Mouse (Mus musculus): ENCODE measurements around the gene Baz1a. TPM values are rescaled to one million over a fixed set of nuclear protein-coding genes. Genes with fewer than 3 reads are reported as not detected.

Gene Baz1a
- total and polyA plus RNA-seq, 3 experiments = 41.7 to 95.0 (median 56.0) TPM

- Histone ChIP-seq H3K4me1 (ENCODE audit: control insufficient read depth in 1 of 2, insufficient read depth in 2 of 2) (peaks cover 0 to 2% of the 10 kb centered on the region in 2 experiments; a peak in 1 of 4 replicates), H3K4me3 (replicated peaks in 1 of 3; ENCODE audit: low read depth in 2 of 3, low read length in 2 of 3, poor library complexity in 1 of 3) (no peak overlapping the region), H3K79me2 (replicated peaks; ENCODE audit: control insufficient read depth, extremely low read depth, insufficient read depth, poor library complexity, severe bottlenecking) (no peaks in the 10 kb centered on the region), H3K9ac (ENCODE audit: insufficient read depth, low read depth) (no peak overlapping the region), H3K36me3 (replicated peaks in 1 of 2; ENCODE audit: control insufficient read depth in 1 of 2, insufficient read depth in 1 of 2, low read length in 1 of 2) (peaks cover 11 to 56% of the 10 kb centered on the region in 2 experiments), H3K9me3 (replicated peaks; ENCODE audit: low read length) (no peaks in the 10 kb centered on the region), H3K27me3 (replicated peaks) (no peaks in the 10 kb centered on the region), H3K27ac (ENCODE audit: insufficient read depth, low read depth) (no peak overlapping the region), H3K4me2 (ENCODE audit: insufficient read depth, low read depth, poor library complexity, severe bottlenecking) (no peak overlapping the region)
- DNase-seq (ENCODE audit: extremely low read depth) = no peak
- in situ Hi-C loops (cut with MboI; ENCODE audit: low pct_ligation_motif_present, low pct_unique_long_range_greater_than_20kb, low sequenced_read_pairs) (no loop called here), dilution Hi-C loops (cut with MboI; ENCODE audit: extremely low pct_ligation_motif_present, extremely low pct_unique_long_range_greater_than_20kb, low sequenced_read_pairs) (no loop called here)
- TF ChIP-seq USF1 (IDR thresholded peaks at IDR 0.05; ENCODE audit: low read depth, low read length) (no peak), JUND (conservative IDR thresholded peaks at IDR 0.05; ENCODE audit: low read depth, low read length) (no peak), KAT2A (IDR thresholded peaks at IDR 0.05; ENCODE audit: insufficient replicate concordance, low read length) (no peak), POLR2AphosphoS2 (IDR thresholded peaks at IDR 0.05; ENCODE audit: low read depth, low read length) (no peak), BHLHE40 (IDR thresholded peaks at IDR 0.05; ENCODE audit: low read depth, low read length) (no peak), TCF12 (IDR thresholded peaks at IDR 0.05; ENCODE audit: low read depth, low read length) (no peak), ETS1 (conservative IDR thresholded peaks at IDR 0.05; ENCODE audit: low read depth, low read length) (no peak), MAFK (IDR thresholded peaks at IDR 0.05; ENCODE audit: insufficient replicate concordance, low read length) (no peak), ZMIZ1 (IDR thresholded peaks at IDR 0.05; ENCODE audit: low read depth, low read length) (no peak), HCFC1 (IDR thresholded peaks at IDR 0.05; ENCODE audit: low read depth, low read length) (no peak), RCOR1 (conservative IDR thresholded peaks at IDR 0.05; ENCODE audit: low read depth, low read length) (no peak), EP300 (IDR thresholded peaks at IDR 0.05; ENCODE audit: low read length) (no peak), ZKSCAN1 (IDR thresholded peaks at IDR 0.05; ENCODE audit: borderline replicate concordance, low read depth, low read length) (no peak), NELFE (IDR thresholded peaks at IDR 0.05; ENCODE audit: low read depth, low read length) (no peak), MYC (IDR thresholded peaks at IDR 0.05; ENCODE audit: low read depth, low read length) (no peak), IRF4 (IDR thresholded peaks at IDR 0.05; ENCODE audit: low read depth, low read length) (no peak), SMC3 (IDR thresholded peaks at IDR 0.05; ENCODE audit: low read depth, low read length) (no peak), CTCF (conservative IDR thresholded peaks at IDR 0.05 in 1 of 2, IDR thresholded peaks at IDR 0.05 in 1 of 2; ENCODE audit: low read depth in 2 of 2, low read length in 2 of 2) (no peak), E2F4 (IDR thresholded peaks at IDR 0.05; ENCODE audit: insufficient replicate concordance, low read depth, low read length) (no peak), TBP (conservative IDR thresholded peaks at IDR 0.05; ENCODE audit: low read depth, low read length) (no peak)
Observed at GRCm38 (mm10) chr12:55056703-55057102, 42.6 kb upstream of the Baz1a start.

GRCm38 (mm10) chr12:55054551-55055241 is 40.5 kb upstream of the Baz1a start:
- dilution Hi-C loops (cut with MboI; ENCODE audit: extremely low pct_ligation_motif_present, extremely low pct_unique_long_range_greater_than_20kb, low sequenced_read_pairs) = no loop called here
- Histone ChIP-seq H3K4me3 (replicated peaks in 1 of 3; ENCODE audit: low read depth in 2 of 3, low read length in 2 of 3, poor library complexity in 1 of 3) (no peak overlapping the region), H3K9ac (ENCODE audit: insufficient read depth, low read depth) (no peak overlapping the region), H3K27me3 (replicated peaks) (no peaks in the 10 kb centered on the region), H3K4me1 (ENCODE audit: control insufficient read depth in 1 of 2, insufficient read depth in 2 of 2) (peaks cover 4 to 19% of the 10 kb centered on the region in 2 experiments), H3K27ac (ENCODE audit: insufficient read depth, low read depth) (no peak overlapping the region), H3K79me2 (replicated peaks; ENCODE audit: control insufficient read depth, extremely low read depth, insufficient read depth, poor library complexity, severe bottlenecking) (no peaks in the 10 kb centered on the region), H3K4me2 (ENCODE audit: insufficient read depth, low read depth, poor library complexity, severe bottlenecking) (no peak overlapping the region), H3K9me3 (replicated peaks; ENCODE audit: low read length) (no peaks in the 10 kb centered on the region), H3K36me3 (replicated peaks in 1 of 2; ENCODE audit: control insufficient read depth in 1 of 2, insufficient read depth in 1 of 2, low read length in 1 of 2) (peaks cover 4 to 42% of the 10 kb centered on the region in 2 experiments)
- no peak for DNase-seq (ENCODE audit: extremely low read depth)
- no peak for TF ChIP-seq TCF12 (IDR thresholded peaks at IDR 0.05; ENCODE audit: low read depth, low read length)
- in situ Hi-C loops (cut with MboI; ENCODE audit: low pct_ligation_motif_present, low pct_unique_long_range_greater_than_20kb, low sequenced_read_pairs) = no loop called here
